Mouse (Mus musculus): Measurements from ENCODE around the gene Impg1. TPM values are rescaled to one million over a fixed set of nuclear protein-coding genes. Genes with fewer than 3 reads are reported as not detected.
"Not testable (repeated sequence)": the region's sequence is repeated elsewhere in the genome, so short reads cannot be mapped to it uniquely, and the experiment has no call there.

Impg1 gene
- total RNA-seq, 1 experiment from 2014 or later: not detected

DNA sequence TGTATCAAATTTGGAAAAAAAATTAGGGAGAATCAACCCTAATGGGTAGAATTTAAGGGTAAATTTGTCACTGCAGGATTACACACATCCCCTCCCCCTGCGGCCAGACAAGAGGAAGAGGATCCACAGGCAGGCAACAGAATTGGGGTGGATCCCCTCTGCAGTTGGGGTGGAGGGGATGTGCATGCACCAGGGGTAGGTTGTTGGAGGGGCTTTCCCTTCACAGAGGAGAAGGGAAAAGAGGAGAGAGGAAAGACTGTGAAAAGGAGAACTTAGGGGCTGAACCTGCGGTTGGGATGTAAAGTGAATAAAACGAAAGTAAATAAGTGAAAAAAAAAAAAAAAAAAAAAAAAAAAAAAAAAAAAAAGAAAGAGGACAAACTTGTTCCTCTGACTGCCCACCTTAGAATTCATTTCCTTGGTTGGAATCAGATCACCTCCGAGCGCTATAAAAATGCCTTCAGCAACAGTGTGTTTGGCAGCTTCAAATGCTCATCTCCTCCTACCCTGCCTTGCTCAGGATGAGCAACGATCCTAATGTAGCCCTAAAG is 120.8 kb downstream of the Impg1 start:
- DNase-seq: no peak

DNA sequence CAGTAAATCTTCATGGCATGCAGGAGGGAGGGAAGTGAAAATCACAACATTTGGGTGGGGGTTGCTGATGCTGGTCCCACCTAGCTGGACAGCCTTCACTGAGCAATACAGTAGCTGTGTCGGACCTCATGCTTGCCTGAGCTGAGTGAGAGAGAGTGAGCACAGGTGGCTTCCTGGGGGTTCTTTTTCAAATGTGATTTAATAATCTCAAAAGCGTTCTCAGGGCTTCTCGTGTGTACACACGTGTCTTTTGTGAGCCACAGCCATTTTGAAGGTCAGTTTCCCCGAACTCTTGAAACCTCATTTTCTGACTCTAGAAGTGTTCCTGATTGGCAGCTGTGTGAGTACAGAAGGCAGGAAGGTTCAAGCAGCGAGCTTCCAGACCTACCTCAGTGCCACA is 122.8 kb downstream of the Impg1 start:
- no peak for DNase-seq

DNA sequence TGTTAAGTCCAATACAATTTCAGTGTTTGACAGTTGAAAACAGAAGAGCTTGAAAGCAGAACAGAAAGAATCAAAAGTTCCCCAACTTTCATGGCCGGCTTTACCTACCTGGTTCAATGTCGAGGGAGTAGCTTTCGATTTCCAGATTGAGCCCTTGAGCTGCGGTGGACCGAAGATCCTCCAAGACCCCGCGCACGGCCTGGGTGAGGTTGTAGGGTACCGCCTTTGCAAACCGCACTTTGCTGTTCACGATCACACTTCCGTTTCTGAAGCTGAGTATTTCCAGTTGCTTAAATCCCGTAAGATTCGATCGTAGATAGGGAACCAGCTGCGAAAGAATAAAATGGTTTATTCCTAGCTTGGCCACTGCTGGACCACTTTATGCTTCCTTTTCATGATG is 123.5 kb downstream of the Impg1 start:
- DNase-seq: no peak

DNA sequence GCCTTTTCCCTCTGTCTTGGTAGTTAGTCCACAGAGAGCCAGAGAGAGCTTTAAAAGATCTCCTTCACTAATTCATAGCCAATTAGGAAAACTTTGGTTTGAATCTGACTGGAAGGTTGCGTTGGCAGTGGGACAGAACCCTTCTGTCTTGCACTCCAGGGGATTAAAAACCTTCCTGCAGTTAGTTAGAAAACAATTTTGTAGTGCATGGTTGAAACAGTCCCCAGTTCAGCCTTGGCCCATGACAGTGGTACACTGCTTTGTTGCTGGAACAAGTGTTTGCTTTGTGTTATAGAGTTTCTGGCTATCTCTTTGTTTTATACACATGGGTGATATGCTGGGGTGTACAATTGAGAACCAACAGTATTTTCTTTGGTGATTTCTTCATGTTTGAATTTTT is 124.4 kb downstream of the Impg1 start:
- DNase-seq: no peak

DNA sequence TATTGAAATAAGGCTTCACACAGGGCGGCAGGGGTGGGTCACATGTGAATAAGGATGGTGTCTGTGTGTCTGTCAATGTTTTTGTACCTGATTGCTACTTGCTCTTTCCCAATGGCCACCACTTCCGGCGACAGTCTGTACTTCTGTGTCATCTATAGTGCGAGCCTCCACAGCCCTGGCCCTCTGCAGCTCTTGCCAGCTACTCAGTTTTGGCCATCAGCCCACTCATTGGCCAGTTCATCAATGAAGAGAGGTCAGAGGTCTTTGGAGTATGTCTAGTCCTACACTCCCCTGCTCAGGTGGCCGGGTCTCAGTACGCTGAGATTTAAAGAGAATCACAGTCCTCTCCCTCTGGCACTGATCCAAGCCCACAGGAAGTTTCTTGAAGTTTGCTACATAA is 127.3 kb downstream of the Impg1 start:
- DNase-seq: no peak

DNA sequence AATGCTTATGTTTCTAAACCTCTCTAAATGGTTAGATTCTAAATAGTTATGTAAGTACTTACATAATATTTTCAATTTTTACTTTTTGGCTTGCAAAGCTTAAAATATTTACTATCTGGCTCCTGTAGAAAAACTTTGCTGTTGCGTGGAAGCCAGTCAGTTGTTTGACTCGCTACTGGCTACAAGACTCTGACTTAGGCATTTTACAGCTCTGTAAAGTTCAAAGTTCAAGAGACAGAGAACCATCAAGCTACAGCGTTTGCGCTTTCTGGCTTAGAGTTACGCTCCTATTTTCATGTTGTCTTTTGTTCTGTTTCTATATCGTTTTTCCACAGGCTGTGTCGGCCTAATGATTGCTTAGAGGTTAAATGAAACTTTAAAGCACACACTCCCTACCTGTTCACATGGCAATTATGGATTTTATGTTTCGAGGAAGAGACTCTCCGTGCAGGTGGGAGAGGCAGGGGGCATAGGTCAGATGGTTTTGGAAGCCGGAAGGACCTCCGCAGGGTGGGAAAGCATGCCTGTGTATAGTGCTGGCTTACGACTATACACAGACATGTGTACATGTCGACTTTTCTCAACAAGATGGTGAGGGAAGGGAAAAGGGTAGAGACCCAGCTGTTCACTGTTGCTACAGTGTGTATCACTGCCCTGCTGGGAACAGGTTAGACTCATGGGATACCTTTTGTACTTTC is 129.5 kb downstream of the Impg1 start:
- DNase-seq: no peak

DNA sequence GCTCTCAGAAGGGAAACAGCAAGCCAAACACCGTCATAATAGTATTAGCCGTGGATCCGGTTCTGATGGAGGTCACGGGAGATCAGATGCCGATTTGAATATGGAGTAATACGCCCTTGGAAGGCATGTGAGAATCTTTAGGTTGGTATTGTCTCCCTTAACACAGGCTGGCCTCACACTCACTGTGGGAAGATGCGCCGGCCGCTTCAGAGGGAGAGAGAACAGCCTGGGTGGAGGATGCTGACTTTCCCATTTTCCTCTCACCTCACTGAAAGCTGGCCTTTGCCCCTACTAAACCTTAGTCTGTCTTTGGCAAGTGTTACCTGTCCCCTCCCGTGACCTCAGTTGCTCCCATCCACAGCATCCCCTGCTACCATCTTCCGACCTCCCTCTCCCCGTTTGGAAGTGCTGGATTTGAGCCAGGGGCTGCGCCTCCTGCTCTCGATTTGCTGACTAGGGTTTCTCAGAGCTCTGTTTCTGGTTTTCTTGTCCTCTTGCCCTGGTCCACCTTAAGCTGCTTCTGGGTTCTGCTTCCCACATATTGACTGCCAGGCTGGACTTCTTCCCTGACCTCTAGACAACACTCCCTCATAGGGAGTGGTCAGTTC is 131.2 kb downstream of the Impg1 start:
- no peak for DNase-seq

DNA sequence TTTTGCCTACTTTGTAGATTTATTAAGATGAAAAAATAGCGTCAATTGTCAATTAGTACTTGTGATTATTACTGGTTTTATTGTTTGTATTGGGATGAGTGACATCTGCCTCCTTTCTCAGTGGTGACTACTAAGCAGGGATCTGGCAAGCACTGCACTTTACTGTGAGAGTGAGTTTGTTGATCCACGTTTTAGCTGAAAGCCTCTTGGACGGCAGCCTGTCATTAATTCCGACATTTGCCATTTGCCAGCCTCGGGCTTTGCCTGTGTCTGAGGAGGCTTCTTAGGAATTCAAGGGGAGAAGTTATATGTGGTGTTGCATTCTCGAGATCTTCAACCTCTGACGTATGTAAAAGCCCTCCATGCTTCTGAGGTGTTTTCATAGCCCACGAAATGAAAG is 131.8 kb downstream of the Impg1 start:
- no peak for DNase-seq

DNA sequence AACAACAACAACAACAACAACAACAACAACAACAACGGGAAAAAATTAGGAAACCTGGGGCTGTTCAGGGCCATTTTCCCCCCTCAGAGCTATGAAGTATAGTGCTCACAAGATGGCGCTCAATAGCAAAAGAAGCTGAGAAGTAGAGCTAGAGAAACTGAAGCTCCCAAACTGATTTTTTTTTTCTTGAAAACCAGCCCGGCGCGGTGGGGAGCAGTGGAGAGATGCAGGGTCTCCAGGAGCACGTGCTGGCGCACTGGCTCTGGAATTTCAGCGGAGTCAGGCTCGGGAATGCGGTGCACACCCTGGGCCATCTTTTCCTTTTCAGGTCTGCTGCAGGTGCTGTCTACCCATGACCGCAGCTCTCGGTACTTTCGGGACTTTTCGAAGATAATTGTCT is 133.1 kb downstream of the Impg1 start:
- peak; percentile 54 for DNase-seq

DNA sequence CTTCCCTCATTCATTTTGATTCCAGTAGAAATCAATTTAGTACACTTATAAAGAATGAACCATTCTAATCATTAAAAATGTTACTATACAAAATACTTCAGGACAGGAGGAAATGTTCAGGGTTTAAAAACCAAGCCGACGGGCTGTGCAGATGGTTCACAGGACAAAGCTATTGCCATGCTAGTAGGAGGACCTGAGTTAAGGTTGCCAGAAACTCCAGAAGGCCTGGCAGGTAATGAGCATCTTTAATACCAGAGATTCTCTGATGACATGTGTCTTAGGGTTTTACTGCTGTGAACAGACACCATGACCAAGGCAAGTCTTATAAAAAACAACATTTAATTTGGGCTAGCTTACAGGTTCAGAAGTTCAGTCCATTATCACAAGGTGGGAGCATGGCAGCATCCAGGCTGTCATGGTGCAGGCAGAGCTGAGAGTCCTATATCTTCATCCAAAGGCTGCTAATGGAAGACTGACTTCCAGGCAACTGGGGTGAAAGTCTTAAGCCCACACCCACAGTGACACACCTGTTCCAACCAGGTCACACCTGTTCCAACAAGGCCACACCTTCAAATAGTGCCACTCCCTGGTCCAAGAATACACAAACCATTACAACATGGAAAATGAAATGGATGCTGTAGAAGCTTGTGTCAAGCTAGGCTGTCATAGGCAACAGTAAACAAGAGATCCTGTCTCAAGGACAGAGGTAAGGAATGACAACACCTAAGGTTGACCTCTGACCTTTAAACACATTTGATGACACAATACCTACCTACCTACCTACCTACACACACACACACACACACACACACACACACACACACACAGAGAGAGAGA is 144.0 kb downstream of the Impg1 start:
- DNase-seq: not testable (repeated sequence)

DNA sequence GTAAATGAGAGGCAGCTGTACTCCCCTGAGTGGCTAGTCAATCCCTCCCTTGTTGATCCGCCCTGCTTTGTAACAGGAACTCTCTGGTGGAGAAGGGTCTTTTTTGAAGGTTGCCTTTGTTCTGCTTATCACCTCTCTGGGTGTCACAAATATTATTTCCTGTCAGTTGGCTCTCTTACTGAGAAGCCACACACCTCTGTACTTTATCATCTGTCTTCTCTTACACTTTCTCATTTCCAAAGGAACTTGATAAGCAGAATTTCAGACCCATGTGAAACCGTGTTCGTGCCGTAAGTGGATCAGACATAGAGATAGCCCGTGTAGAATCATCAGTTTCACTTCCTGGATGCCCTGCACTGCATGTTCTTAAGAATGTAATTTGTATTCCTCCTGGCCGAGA is 147.3 kb downstream of the Impg1 start:
- no peak for DNase-seq

DNA sequence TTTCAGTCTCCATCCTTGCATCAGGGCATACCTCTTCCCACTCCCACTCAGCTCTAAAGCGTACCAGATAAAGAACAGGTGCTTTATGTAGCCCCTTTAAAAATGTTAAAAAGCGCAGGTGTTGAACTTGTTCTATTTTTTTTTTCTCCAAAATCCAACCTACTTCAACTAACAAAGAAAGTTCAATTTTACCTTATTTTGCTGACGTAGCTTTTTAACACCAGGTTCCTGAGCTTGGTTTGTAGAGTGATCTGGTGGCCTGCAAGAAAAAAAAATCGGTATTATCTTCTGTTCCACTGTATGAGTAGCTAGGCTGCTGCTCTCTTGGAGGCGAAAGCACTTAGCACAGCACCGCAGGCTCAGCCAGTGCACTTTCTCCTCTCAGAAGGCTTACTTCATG is 149.4 kb downstream of the Impg1 start:
- no peak for DNase-seq

DNA sequence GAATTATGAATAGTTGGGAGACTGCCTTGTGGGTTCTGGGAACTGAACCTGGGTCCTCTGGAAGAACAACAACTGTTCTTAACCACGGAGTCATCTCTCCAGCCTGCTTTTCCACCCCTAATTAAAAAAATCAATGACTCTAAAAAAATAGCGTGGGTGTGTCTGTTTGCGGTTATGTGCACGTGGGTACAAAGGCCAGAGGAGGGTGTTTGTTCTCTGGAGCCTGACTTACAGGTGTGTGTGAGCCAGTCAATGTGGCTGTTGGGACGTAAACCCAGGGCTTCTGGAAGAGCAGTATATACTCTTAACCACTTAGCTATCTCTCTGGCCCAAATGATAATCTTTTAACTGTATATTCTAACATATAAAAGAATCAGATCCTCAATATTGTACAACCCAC is 151.7 kb downstream of the Impg1 start:
- DNase-seq: no peak

DNA sequence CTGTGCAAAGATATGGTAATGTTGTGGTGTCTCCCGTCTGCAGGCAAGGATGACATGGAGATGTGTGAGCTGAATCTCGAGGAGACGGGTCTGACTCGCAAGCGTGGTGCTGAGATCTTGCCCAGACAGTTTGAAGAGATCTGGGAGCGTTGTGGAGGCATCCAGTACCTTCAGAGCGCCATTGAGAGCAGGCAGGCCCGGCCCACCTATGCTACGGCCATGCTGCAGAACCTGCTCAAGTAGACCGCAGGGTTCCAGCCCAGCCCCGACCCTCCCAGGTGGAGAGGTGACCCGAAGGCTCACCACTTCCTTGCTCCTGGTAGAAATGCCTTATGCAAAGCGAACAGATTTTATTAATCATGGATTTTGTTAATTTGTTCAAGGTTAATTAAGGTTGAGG is 157.7 kb downstream of the Impg1 start:
- no peak for DNase-seq

DNA sequence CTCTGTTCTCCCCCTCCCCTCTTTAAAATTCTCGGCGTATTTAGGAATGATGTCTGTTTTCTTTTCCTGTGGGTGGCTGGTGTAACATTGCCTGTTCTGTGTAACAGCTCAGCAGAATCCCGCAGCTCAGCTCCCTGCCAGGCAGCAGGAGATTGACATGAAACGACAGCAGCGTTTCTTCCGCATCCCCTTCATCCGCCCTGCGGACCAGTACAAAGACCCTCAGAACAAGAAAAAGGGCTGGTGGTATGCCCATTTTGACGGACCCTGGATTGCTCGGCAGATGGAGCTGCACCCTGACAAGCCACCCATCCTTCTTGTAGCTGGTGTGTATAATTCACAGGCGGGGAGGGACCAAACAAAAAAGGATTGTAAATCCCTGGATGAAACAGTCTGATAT is 158.4 kb downstream of the Impg1 start:
- DNase-seq: no peak

DNA sequence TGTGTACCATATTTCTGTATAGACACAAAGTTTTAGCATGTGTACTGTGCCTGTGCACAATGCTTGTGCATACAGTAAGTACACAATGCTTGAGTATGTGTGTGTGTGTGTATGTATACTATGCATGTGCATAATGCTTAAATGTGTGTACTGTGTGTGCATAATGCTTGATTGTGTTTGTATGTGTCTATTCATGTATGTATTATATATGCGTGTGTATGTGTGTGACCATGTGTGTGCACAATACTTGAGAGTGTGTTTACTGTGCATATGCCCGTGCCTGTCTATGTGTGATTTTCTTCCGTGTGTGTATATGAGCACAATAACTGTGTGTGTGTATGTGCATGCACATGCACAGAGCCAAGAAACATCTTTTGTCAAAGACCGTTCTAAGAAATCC is 158.9 kb downstream of the Impg1 start:
- no peak for DNase-seq

DNA sequence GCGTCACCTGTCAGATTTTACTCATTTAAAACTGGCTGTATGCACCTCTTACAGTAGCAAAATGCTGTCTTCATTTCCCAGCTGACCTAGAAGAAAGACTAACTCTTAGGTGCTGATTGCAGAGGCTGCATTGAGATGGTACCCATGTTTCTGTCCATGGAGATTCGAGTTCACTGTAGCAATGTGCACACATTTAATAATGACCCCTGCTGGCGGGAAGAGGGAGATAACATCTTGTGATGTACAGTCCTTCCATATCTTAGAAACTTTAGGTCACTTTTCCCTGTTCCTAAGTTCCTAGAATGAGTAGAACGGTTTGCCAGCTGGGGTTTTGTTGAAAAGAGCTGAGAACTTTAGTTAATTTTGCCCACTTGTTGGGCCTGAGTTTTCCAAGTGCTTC is 161.8 kb downstream of the Impg1 start:
- DNase-seq: peak; percentile 14

DNA sequence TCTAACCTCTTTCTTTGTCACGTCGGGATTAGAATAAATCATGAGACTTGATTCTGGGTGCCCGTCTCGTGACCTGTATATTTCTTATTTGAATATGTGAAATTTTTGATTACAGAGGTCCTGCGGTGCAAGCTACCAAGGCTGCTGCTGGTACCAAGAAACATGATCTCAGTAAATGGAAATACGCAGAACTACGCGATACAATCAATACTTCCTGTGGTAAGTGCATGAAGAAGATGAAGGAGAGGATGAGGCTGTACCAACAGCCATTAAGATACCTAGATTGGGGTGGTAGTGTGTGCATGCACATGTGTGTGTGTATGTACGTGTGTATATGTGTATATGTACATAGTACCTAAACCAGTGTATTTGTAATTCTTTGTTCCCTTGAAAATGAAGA is 166.2 kb downstream of the Impg1 start:
- DNase-seq: no peak

DNA sequence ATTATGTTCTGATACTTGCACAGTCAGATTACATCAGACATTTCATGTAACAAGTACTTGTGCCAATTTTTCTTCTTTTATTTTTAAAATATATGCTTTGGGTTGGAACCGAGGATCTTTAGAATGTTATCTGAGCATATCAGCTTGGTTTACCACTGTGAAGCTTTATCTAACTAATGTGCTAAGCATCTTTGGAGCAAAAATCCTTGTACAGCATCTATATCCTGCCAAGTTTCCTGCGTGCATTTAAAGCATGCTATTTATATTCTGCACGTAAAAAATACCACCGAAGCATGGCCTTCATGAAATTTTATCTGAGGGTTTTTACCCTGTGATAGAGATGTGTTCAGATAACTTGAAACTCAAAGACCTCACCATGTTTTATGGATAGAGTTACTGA is 169.2 kb downstream of the Impg1 start:
- no peak for DNase-seq

DNA sequence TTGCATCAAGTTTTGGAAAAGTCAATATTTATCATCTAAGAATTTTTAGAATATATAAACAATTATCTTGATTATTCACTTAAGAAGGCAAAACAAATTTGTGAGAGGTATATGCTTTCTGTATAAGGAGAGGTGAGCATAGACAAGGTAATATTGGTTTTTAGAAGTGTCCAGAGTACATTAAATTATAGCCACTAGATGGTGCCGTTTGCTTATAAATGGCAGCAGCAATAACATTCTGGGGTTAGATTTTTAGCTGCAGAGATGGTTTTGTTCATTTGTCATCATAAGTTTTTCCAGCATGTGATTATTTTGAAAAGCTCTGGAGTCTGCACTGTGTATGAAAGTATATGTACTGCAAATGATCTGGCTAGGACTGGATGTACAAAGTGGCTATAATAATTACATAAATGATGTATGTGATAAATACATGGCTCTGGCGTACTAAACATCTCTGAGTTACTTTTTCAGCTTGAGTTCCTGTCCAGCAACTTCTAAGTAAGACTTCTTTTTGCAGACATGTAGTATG is 172.2 kb downstream of the Impg1 start:
- DNase-seq: no peak

DNA sequence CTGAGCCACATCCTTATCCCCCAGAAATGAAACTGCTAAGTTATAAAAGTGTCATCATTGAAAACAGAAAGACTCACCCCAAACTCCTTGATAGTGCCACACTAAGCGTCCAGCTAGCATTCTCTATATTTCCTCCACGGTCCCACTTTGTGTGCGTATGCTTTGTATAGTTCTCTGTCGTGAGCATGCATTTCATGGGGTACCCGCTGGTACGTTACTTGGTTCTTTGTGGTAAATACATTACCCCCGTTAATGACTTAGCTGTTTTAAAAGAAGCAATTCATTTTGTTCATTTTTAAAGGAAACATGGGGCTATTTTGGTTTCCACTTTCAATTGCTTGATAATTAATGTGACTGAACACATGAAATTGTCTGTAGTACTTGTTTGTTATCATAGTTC is 178.4 kb downstream of the Impg1 start:
- DNase-seq: no peak

DNA sequence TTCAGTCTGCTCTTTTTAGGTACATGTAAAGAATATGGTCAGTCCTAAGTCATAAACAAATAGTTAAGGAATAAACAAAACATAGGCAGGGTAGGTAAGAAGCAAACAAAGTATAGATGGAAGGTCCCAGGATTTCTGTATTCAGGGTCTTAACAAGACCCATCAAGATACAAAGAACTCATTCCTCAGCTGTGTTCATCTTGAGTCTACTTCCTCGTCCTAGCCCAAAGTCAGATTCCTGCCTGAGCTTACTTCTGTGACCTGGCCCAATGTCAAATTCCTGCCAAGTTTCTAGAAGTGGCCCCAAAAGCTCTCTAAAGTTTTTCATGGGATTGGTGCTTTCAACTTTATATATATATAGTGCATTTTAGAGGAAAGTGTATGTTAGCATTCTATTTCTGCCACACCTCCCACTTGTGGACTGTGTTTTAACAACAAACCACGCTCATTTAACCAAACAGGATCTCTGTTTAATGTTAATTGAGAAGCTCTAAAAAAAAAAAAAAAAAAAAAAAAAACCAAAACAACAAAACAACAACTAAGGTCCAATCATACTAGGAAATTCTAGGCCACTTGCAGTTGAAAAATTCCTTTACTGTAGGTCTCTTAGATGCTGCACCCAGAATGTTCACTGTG is 180.6 kb downstream of the Impg1 start:
- DNase-seq: no peak

DNA sequence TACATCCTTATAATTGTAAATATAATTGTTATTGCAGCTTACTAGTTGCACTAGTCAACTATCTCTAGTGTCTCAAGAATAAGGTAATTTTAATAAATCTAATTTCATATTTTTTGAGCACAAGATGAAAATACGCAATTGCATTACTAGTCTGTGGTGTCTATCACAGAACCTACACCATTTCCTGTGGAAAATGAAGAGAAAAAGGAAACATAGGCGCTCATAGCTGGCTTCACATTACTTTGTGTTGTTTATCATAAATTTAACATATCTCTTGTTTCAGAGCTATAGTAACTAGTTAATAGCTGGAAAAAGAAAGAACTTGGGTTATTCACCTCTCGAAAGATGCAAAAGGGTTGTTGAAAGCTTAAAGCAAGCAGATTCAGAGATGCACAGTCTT is 182.9 kb downstream of the Impg1 start:
- no peak for DNase-seq

All from adrenal gland, postnatal 14 days (tissue).